Mouse (Mus musculus): ENCODE results near the gene Olfr410. TPM values are rescaled to one million over a fixed set of nuclear protein-coding genes. Genes with fewer than 3 reads are reported as not detected.

Gene Olfr410
- polyA plus RNA-seq, 1 experiment from 2014 or later, result not detected

Other genes starting within 250 kb of the Olfr410 start
- gene Olfr401, start 224.3 kb downstream of the Olfr410 start, polyA plus RNA-seq (2015; fragmentation: Nextera tagmentation; extraction: Ambion mirVana), result not detected in 2 replicates
- gene Olfr402, start 184.5 kb downstream of the Olfr410 start, polyA plus RNA-seq (2015; fragmentation: Nextera tagmentation; extraction: Ambion mirVana), result not detected in 2 replicates
- not detected in 2 replicates for gene Olfr403, start 151.8 kb downstream of the Olfr410 start, polyA plus RNA-seq (2015; fragmentation: Nextera tagmentation; extraction: Ambion mirVana)
- not detected in 2 replicates for gene Olfr43, start 126.7 kb downstream of the Olfr410 start, polyA plus RNA-seq (2015; fragmentation: Nextera tagmentation; extraction: Ambion mirVana)
- gene Olfr406, start 78.2 kb downstream of the Olfr410 start, polyA plus RNA-seq (2015; fragmentation: Nextera tagmentation; extraction: Ambion mirVana), result not detected in 2 replicates
- gene Olfr59, start 54.3 kb downstream of the Olfr410 start, polyA plus RNA-seq (2015; fragmentation: Nextera tagmentation; extraction: Ambion mirVana), result not detected in 2 replicates
- not detected in 2 replicates for gene Olfr411, start 14.6 kb upstream of the Olfr410 start, polyA plus RNA-seq (2015; fragmentation: Nextera tagmentation; extraction: Ambion mirVana)
- gene Olfr412, start 24.0 kb upstream of the Olfr410 start, polyA plus RNA-seq (2015; fragmentation: Nextera tagmentation; extraction: Ambion mirVana), result not detected in 2 replicates